Mouse (Mus musculus) embryonic fibroblast, embryonic 13.5 days (primary cell): ENCODE data around the gene Id2.

ENCODE experiments used
- CTCF ChIP-seq: IDR thresholded peaks from 2 replicates; pipeline ENCODE4 v1.5.1; 2011; ENCODE audit warnings: mild to moderate bottlenecking, control low read depth, low read length, moderate library complexity, borderline replicate concordance; ENCODE audit not compliant: insufficient read depth
- POLR2A ChIP-seq: IDR thresholded peaks from 2 replicates; pipeline ENCODE4 v1.6.1; 2011; ENCODE audit warnings: low read depth, mild to moderate bottlenecking, control low read depth, low read length, moderate library complexity

DNA sequence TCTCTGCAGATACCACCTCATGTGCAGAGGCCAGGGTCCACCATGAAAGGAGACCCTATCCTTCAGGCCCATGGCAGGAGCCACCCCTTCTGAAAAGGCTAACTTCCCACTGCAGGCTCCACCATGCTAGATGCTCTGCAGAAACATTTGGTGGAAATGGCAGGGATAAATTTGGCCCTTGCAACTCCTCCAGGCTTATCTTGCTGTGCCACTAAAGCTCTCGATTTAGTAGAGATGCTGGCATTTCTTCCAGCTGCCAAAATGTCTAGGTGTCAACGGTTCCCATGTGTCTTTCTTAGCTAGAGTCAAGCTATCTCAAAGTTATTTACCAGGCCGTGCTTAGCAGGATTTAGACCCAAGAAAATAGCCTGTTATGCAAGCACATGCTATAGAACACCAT lies 22.6 kb downstream of the Id2 start:
- no peak for TF ChIP-seq CTCF
- no peak for TF ChIP-seq POLR2A
